Mouse (Mus musculus): ENCODE results near the gene Ptprd. TPM values are rescaled to one million over a fixed set of nuclear protein-coding genes. Genes with fewer than 3 reads are reported as not detected.

The Ptprd gene
- polyA plus RNA-seq, 1 experiment from 2014 or later, result 145 TPM

DNA sequence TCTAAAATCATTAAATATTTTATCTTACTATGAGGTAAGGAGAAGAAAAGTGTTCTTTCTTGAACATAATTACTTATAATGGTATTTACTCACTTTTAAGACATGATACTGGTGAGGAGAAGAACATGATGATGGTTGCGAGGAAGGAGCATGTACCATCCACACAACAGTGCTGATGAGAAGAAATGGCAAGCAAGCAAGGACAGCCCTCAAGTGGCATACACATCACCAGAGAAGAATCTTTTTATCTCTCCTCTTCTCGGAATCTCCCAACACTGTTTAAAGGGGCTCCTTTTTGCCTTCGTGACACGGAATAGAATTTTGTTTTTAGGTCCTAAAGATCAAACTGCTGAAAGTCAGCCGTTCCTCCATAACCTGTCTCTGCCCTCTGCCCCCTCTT, 1973.2 kb downstream of the Ptprd start:
- no peak for ATAC-seq (ENCODE audit: low read depth)
- Histone ChIP-seq H3K4me2 (ENCODE audit: low read depth, low read length) (peak overlapping the region; percentile 35; the same call in 1 of the 2 replicates), H3K9me3 (ENCODE audit: control insufficient read depth, low read length) (no peaks in the 10 kb centered on the region), H3K4me3 (ENCODE audit: low read depth, low read length) (no peak overlapping the region), H3K9ac (replicated peaks; ENCODE audit: low read depth, low read length) (peak overlapping the region; percentile 34), H3K27ac (ENCODE audit: low read depth, low read length) (peak overlapping the region; percentile 70), H3K27me3 (ENCODE audit: control insufficient read depth, insufficient read depth, low read length) (no peaks in the 10 kb centered on the region), H3K36me3 (ENCODE audit: control insufficient read depth, insufficient read depth, low read length) (no peaks in the 10 kb centered on the region), H3K4me1 (ENCODE audit: control insufficient read depth, insufficient read depth, low read length) (peaks cover 25% of the 10 kb centered on the region)
- WGBS, result 34% methylated on average over 5 of the region's 5 CpGs

DNA sequence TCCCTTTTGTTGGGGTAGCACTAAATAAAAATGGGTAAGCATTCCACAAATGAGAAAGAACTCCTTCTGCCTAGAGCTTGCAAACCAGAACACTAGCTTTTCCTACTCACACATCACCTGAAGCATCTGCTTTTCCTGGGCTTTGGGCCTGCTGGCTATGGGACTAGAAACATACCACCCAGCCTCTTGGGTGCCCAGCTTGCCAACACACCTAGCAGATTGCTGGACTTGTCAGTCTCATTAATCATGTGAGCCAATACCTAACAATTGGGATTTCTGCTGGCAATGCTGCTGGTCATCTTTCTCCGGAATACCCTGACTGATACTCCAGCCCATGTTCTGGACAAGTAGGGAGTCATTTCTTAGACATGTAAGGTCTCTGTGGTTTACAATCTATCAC, 1973.9 kb downstream of the Ptprd start:
- WGBS, result 64% methylated on average over 1 of the region's 1 CpGs
- peaks cover 25% of the 10 kb centered on the region for H3K4me1 ChIP-seq (ENCODE audit: control insufficient read depth, insufficient read depth, low read length)
- no peak overlapping the region for H3K4me2 ChIP-seq (ENCODE audit: low read depth, low read length)
- no peak overlapping the region for H3K9ac ChIP-seq (replicated peaks; ENCODE audit: low read depth, low read length)
- no peaks in the 10 kb centered on the region for H3K27me3 ChIP-seq (ENCODE audit: control insufficient read depth, insufficient read depth, low read length)
- no peaks in the 10 kb centered on the region for H3K36me3 ChIP-seq (ENCODE audit: control insufficient read depth, insufficient read depth, low read length)
- H3K9me3 ChIP-seq (ENCODE audit: control insufficient read depth, low read length), result no peaks in the 10 kb centered on the region
- no peak overlapping the region; the same call in 1 of the 2 replicates for H3K27ac ChIP-seq (ENCODE audit: low read depth, low read length)
- ATAC-seq (ENCODE audit: low read depth), result no peak
- no peak overlapping the region for H3K4me3 ChIP-seq (ENCODE audit: low read depth, low read length)

DNA sequence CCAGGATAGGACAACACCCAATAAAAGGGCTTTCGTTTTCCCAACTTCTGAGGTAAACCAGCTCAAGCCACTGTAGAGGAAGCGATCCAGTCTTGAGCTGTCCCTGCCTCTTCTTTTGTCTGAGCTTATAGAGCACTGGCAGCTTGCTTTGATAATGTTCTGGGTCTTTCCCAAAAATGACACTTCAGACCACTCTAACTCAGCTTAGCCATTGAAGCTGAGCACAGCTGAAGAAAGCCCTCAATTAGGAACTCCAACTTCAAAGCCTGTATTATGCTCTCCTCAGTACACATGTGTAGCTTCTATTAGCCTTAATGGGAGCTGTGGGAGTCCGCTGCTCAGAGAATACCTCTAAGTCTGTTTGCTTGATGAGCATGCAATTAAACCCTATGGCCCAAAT, 1988.0 kb downstream of the Ptprd start:
- no peaks in the 10 kb centered on the region for H3K4me1 ChIP-seq (ENCODE audit: control insufficient read depth, insufficient read depth, low read length)
- no peaks in the 10 kb centered on the region for H3K27me3 ChIP-seq (ENCODE audit: control insufficient read depth, insufficient read depth, low read length)
- no peak overlapping the region for H3K4me3 ChIP-seq (ENCODE audit: low read depth, low read length)
- no peak overlapping the region for H3K4me2 ChIP-seq (ENCODE audit: low read depth, low read length)
- 29% methylated on average over 3 of the region's 3 CpGs for WGBS
- no peak overlapping the region for H3K9ac ChIP-seq (replicated peaks; ENCODE audit: low read depth, low read length)
- no peak overlapping the region for H3K27ac ChIP-seq (ENCODE audit: low read depth, low read length)
- ATAC-seq (ENCODE audit: low read depth), result no peak
- no peaks in the 10 kb centered on the region for H3K9me3 ChIP-seq (ENCODE audit: control insufficient read depth, low read length)
- no peaks in the 10 kb centered on the region for H3K36me3 ChIP-seq (ENCODE audit: control insufficient read depth, insufficient read depth, low read length)

DNA sequence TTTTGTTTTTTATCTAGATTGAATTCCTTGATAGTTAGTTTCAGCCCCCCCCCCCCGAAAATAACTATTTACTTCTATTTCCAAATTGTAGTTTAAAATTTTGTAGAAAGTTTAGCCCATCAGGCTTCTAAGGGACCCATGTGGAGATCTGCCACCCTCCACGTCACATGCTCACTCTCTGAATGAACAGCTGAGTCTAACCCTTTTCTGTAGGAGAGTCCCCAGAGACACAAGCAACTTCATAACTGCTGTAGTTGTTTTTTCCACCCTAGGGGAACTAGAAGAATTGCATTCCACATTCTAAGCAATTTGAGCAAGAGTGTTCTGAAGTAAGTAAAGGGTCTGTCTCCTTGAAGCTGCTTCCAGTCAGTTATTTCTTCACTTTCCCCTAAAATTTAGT, 1989.2 kb downstream of the Ptprd start:
- H3K27me3 ChIP-seq (ENCODE audit: control insufficient read depth, insufficient read depth, low read length), result no peaks in the 10 kb centered on the region
- H3K4me1 ChIP-seq (ENCODE audit: control insufficient read depth, insufficient read depth, low read length), result no peaks in the 10 kb centered on the region
- no peak overlapping the region for H3K27ac ChIP-seq (ENCODE audit: low read depth, low read length)
- WGBS, result 66% methylated on average over 2 of the region's 2 CpGs
- no peak overlapping the region for H3K4me2 ChIP-seq (ENCODE audit: low read depth, low read length)
- no peak overlapping the region for H3K9ac ChIP-seq (replicated peaks; ENCODE audit: low read depth, low read length)
- H3K9me3 ChIP-seq (ENCODE audit: control insufficient read depth, low read length), result no peaks in the 10 kb centered on the region
- no peak for ATAC-seq (ENCODE audit: low read depth)
- no peaks in the 10 kb centered on the region for H3K36me3 ChIP-seq (ENCODE audit: control insufficient read depth, insufficient read depth, low read length)
- H3K4me3 ChIP-seq (ENCODE audit: low read depth, low read length), result no peak overlapping the region

DNA sequence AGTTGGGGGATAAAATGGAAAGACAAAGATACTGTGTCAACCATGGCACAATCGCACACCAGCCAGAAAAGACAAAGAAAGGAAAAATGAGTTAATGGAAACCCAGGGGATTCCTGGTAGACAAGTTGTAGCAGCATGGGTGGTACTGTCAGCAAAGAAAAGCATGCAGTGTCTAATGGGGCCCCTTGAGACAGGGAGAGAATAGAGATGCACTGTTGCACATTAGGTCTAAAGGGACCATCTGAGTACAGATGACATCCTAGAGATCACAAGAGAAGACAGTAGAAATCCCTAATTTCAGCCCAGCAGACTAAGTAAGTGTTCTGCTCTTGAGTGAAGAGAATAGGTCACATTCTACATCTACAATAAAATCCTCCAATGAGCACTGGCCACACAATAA, 1993.7 kb downstream of the Ptprd start:
- WGBS, result 81% methylated on average over 1 of the region's 1 CpGs
- Histone ChIP-seq H3K4me1 (ENCODE audit: control insufficient read depth, insufficient read depth, low read length) (no peaks in the 10 kb centered on the region), H3K4me3 (ENCODE audit: low read depth, low read length) (no peak overlapping the region), H3K9me3 (ENCODE audit: control insufficient read depth, low read length) (no peaks in the 10 kb centered on the region), H3K27me3 (ENCODE audit: control insufficient read depth, insufficient read depth, low read length) (no peaks in the 10 kb centered on the region), H3K36me3 (ENCODE audit: control insufficient read depth, insufficient read depth, low read length) (no peaks in the 10 kb centered on the region), H3K9ac (replicated peaks; ENCODE audit: low read depth, low read length) (no peak overlapping the region), H3K27ac (ENCODE audit: low read depth, low read length) (no peak overlapping the region), H3K4me2 (ENCODE audit: low read depth, low read length) (no peak overlapping the region)
- ATAC-seq (ENCODE audit: low read depth), result no peak

DNA sequence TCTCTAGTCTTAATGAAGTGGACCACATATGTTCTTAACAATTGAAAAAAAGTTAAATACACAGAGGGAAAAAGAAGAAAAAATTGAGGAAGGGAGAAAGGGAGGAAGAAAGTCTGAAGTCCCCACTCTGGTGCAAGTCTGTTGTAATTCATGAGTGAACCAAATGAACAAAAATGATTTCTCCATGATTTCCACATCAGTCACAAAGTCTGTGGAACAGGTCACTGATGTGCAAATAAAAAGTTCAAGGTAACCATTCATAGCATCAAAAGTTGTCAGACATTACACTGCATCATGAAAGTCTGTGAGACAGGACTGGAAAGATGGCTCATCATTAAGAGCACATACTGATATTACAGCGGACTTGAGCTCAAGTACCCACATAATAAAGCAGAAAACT, 1996.6 kb downstream of the Ptprd start:
- ATAC-seq (ENCODE audit: low read depth), result no peak
- Histone ChIP-seq H3K27me3 (ENCODE audit: control insufficient read depth, insufficient read depth, low read length) (no peaks in the 10 kb centered on the region), H3K4me3 (ENCODE audit: low read depth, low read length) (no peak overlapping the region), H3K27ac (ENCODE audit: low read depth, low read length) (no peak overlapping the region), H3K9me3 (ENCODE audit: control insufficient read depth, low read length) (no peaks in the 10 kb centered on the region), H3K4me2 (ENCODE audit: low read depth, low read length) (no peak overlapping the region), H3K9ac (replicated peaks; ENCODE audit: low read depth, low read length) (no peak overlapping the region), H3K4me1 (ENCODE audit: control insufficient read depth, insufficient read depth, low read length) (no peaks in the 10 kb centered on the region), H3K36me3 (ENCODE audit: control insufficient read depth, insufficient read depth, low read length) (no peaks in the 10 kb centered on the region)
- WGBS, result 96% methylated on average over 1 of the region's 1 CpGs

DNA sequence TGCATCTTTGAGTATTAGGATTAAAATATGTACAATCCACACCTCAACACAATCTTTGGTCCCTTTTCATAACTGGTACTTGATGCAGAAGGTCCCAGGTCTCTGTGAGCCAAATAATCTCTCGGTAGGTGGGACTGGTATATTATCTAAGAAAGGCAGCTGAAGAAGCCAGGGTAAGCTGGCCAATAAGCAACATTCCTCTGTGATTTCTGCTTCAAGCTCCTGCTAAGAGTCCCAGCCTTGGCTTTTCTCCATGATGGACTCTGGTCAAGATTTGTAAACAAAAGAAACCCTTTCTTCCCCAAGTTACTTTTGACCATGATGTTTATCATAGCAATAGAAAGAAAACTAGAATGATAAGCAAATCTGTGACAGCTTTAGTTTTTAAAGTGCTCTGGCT, 2012.4 kb downstream of the Ptprd start:
- Histone ChIP-seq H3K9me3 (ENCODE audit: control insufficient read depth, low read length) (no peaks in the 10 kb centered on the region), H3K4me2 (ENCODE audit: low read depth, low read length) (no peak overlapping the region), H3K27ac (ENCODE audit: low read depth, low read length) (no peak overlapping the region), H3K4me1 (ENCODE audit: control insufficient read depth, insufficient read depth, low read length) (no peaks in the 10 kb centered on the region), H3K27me3 (ENCODE audit: control insufficient read depth, insufficient read depth, low read length) (no peaks in the 10 kb centered on the region), H3K36me3 (ENCODE audit: control insufficient read depth, insufficient read depth, low read length) (no peaks in the 10 kb centered on the region), H3K4me3 (ENCODE audit: low read depth, low read length) (no peak overlapping the region), H3K9ac (replicated peaks; ENCODE audit: low read depth, low read length) (no peak overlapping the region)
- 72% methylated on average over 1 of the region's 1 CpGs for WGBS
- no peak for ATAC-seq (ENCODE audit: low read depth)

DNA sequence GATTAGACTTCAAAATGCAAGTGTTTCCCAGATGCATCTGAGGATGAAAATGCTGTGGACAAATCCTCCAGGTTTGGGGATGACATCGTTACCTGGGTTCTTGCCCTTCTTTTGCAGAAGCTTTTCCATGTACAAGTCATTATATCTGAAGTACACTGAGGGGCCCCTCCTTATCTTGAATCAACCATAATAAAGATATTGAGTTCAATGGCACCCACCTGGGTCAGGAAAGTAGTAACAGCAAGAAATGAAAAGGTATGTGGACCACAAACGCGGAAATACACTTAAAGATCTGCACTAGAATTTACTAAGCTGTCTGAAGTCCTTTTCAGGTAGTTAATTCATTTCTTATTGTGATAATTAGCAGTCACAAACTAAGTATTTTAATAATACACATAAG, 2017.0 kb downstream of the Ptprd start:
- no peaks in the 10 kb centered on the region for H3K9me3 ChIP-seq (ENCODE audit: control insufficient read depth, low read length)
- no peak for ATAC-seq (ENCODE audit: low read depth)
- no peaks in the 10 kb centered on the region for H3K4me1 ChIP-seq (ENCODE audit: control insufficient read depth, insufficient read depth, low read length)
- H3K4me3 ChIP-seq (ENCODE audit: low read depth, low read length), result no peak overlapping the region
- no peaks in the 10 kb centered on the region for H3K27me3 ChIP-seq (ENCODE audit: control insufficient read depth, insufficient read depth, low read length)
- 94% methylated on average over 3 of the region's 3 CpGs for whole genome bisulfite sequencing
- no peaks in the 10 kb centered on the region for H3K36me3 ChIP-seq (ENCODE audit: control insufficient read depth, insufficient read depth, low read length)
- no peak overlapping the region for H3K9ac ChIP-seq (replicated peaks; ENCODE audit: low read depth, low read length)
- H3K27ac ChIP-seq (ENCODE audit: low read depth, low read length), result no peak overlapping the region
- no peak overlapping the region for H3K4me2 ChIP-seq (ENCODE audit: low read depth, low read length)

DNA sequence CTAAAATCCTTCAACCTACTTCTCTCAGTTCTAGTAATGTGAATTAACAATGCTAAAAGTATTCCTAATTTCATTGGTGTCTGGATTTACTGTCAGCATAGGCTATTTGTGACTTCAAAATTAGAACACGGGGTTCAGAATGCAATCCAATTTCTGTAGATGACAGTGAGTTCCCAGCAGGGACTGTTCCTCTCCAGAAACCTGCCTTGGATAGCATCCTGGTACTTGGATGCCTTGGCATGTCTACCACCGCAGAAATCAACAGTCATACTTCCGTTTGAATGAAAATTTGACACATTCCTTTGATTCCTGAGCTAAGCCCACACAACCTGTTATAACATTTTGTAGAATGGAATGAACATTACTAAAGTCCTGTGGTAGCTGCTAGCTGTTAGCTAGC, 2018.3 kb downstream of the Ptprd start:
- WGBS, result 87% methylated on average over 3 of the region's 3 CpGs
- H3K9ac ChIP-seq (replicated peaks; ENCODE audit: low read depth, low read length), result no peak overlapping the region
- no peak overlapping the region for H3K27ac ChIP-seq (ENCODE audit: low read depth, low read length)
- no peaks in the 10 kb centered on the region for H3K27me3 ChIP-seq (ENCODE audit: control insufficient read depth, insufficient read depth, low read length)
- no peaks in the 10 kb centered on the region for H3K4me1 ChIP-seq (ENCODE audit: control insufficient read depth, insufficient read depth, low read length)
- no peak overlapping the region for H3K4me2 ChIP-seq (ENCODE audit: low read depth, low read length)
- no peaks in the 10 kb centered on the region for H3K9me3 ChIP-seq (ENCODE audit: control insufficient read depth, low read length)
- H3K4me3 ChIP-seq (ENCODE audit: low read depth, low read length), result no peak overlapping the region
- ATAC-seq (ENCODE audit: low read depth), result no peak
- no peaks in the 10 kb centered on the region for H3K36me3 ChIP-seq (ENCODE audit: control insufficient read depth, insufficient read depth, low read length)

DNA sequence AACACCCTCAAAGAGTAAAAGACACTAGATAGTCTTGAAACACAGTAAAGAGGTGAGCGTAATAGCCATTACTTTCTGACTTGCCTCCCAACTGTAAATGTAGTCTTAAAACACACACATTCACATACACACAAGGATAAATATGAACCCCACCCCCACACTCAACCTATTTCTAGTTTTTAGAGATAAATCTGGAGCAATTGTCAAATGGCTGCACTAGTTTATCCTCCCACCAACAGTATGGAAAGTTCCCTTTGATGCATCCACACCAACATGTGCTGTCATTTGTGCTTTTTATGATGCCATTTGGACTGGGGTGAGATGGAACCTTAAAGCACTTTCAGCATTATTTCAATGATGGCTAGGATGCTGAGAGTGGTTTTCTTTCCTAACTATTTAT, 2019.7 kb downstream of the Ptprd start:
- no peaks in the 10 kb centered on the region for H3K36me3 ChIP-seq (ENCODE audit: control insufficient read depth, insufficient read depth, low read length)
- no peak overlapping the region for H3K4me3 ChIP-seq (ENCODE audit: low read depth, low read length)
- no peaks in the 10 kb centered on the region for H3K9me3 ChIP-seq (ENCODE audit: control insufficient read depth, low read length)
- no peak overlapping the region for H3K27ac ChIP-seq (ENCODE audit: low read depth, low read length)
- H3K27me3 ChIP-seq (ENCODE audit: control insufficient read depth, insufficient read depth, low read length), result no peaks in the 10 kb centered on the region
- H3K4me1 ChIP-seq (ENCODE audit: control insufficient read depth, insufficient read depth, low read length), result no peaks in the 10 kb centered on the region
- H3K9ac ChIP-seq (replicated peaks; ENCODE audit: low read depth, low read length), result no peak overlapping the region
- 100% methylated on average over 1 of the region's 1 CpGs for WGBS
- no peak for ATAC-seq (ENCODE audit: low read depth)
- no peak overlapping the region for H3K4me2 ChIP-seq (ENCODE audit: low read depth, low read length)

Data from neural tube, embryonic 14.5 days (tissue).